14 mouse cellular contexts compared by ENCODE assay signal in genomic region chr4:128878901-128879491, GRCm38 (mm10). TPM values are rescaled to one million over a fixed set of nuclear protein-coding genes. Genes with fewer than 3 reads are reported as not detected.
A peak's percentile ranks its signal among the peaks of the same experiment; 100 is the strongest.
DNase-seq lines count a peak whose midpoint lies in the region; ATAC-seq and TF ChIP-seq lines count a peak whose summit lies in the region.
"Had no signal": no experiment of that assay in that cellular context is flagged by ENCODE, and none has a peak within 500 bp of the region (broad histone marks: within the 10 kb centered on the region; RNA-seq: fewer than 3 reads in every experiment).

No protein-coding gene starts in this region.

- no peak for ATAC-seq in forebrain, embryonic 15.5 days (replicated peaks)
- no peak for ATAC-seq in stomach, embryonic 16.5 days (ENCODE audit: insufficient read depth, low FRiP score)
- no peak for ATAC-seq in stomach, postnatal 0 days (ENCODE audit: low FRiP score, low TSS enrichment)
- no peak for ATAC-seq in neural tube, embryonic 15.5 days (ENCODE audit: low FRiP score)
- ATAC-seq in megakaryocyte, adult 5-6 weeks (ENCODE audit: poor library complexity, severe bottlenecking), result no peak
- ATAC-seq: liver, embryonic 12.5 days had no signal

- no peak for TF ChIP-seq EP300 in stomach, postnatal 0 days (optimal IDR thresholded peaks at IDR 0.05)

- peak overlapping the region; percentile 28 for H3K4me3 ChIP-seq in forebrain, embryonic 10.5 days
- no peak overlapping the region for H3K4me3 ChIP-seq in forebrain, embryonic 15.5 days
- H3K4me3 ChIP-seq in stomach, embryonic 16.5 days (replicated peaks; ENCODE audit: low read length), result no peak overlapping the region
- no peak overlapping the region for H3K4me3 ChIP-seq in stomach, postnatal 0 days (ENCODE audit: low read depth, low read length)
- peak overlapping the region; percentile 13; the same call in 1 of the 2 replicates for H3K4me3 ChIP-seq in limb, embryonic 10.5 days
- H3K4me3 ChIP-seq in neural tube, embryonic 15.5 days (replicated peaks), result no peak overlapping the region
- H3K4me3 ChIP-seq: heart, embryonic 12.5 days; liver, embryonic 12.5 days had no signal

- peak overlapping the region; percentile 80 for H3K27ac ChIP-seq in forebrain, embryonic 10.5 days
- H3K27ac ChIP-seq in forebrain, embryonic 15.5 days (replicated peaks), result no peak overlapping the region
- no peak overlapping the region for H3K27ac ChIP-seq in stomach, embryonic 16.5 days (ENCODE audit: low read length)
- no peak overlapping the region for H3K27ac ChIP-seq in stomach, postnatal 0 days (replicated peaks)
- peak overlapping the region; percentile 73 for H3K27ac ChIP-seq in limb, embryonic 10.5 days
- no peak overlapping the region for H3K27ac ChIP-seq in neural tube, embryonic 15.5 days (replicated peaks)
- H3K27ac ChIP-seq: liver, embryonic 12.5 days had no signal

- no peaks in the 10 kb centered on the region for H3K36me3 ChIP-seq in forebrain, embryonic 10.5 days (replicated peaks)
- H3K36me3 ChIP-seq in forebrain, embryonic 15.5 days, result no peaks in the 10 kb centered on the region
- no peaks in the 10 kb centered on the region for H3K36me3 ChIP-seq in stomach, embryonic 16.5 days (ENCODE audit: control insufficient read depth, insufficient read depth, low read length)
- no peaks in the 10 kb centered on the region for H3K36me3 ChIP-seq in stomach, postnatal 0 days (ENCODE audit: control insufficient read depth, insufficient read depth, low read length)
- H3K36me3 ChIP-seq in limb, embryonic 10.5 days, result no peaks in the 10 kb centered on the region
- no peaks in the 10 kb centered on the region for H3K36me3 ChIP-seq in neural tube, embryonic 15.5 days
- H3K36me3 ChIP-seq: heart, embryonic 12.5 days; liver, embryonic 12.5 days had no signal

- no peak overlapping the region for H3K9ac ChIP-seq in forebrain, embryonic 15.5 days (replicated peaks)
- 0 out of 2 replicates have a peak overlapping the region, but pooled peaks have one; percentile 28 for H3K9ac ChIP-seq in stomach, embryonic 16.5 days (ENCODE audit: low read length)
- no peak overlapping the region for H3K9ac ChIP-seq in stomach, postnatal 0 days (ENCODE audit: low read length)
- no peak overlapping the region for H3K9ac ChIP-seq in neural tube, embryonic 15.5 days (replicated peaks)
- H3K9ac ChIP-seq: heart, embryonic 12.5 days; liver, embryonic 12.5 days had no signal

- H3K4me2 ChIP-seq in forebrain, embryonic 15.5 days (replicated peaks), result no peak overlapping the region
- H3K4me2 ChIP-seq in stomach, embryonic 16.5 days (ENCODE audit: low read depth, low read length), result no peak overlapping the region
- no peak overlapping the region for H3K4me2 ChIP-seq in stomach, postnatal 0 days (replicated peaks; ENCODE audit: low read depth)
- H3K4me2 ChIP-seq in neural tube, embryonic 15.5 days, result peak overlapping the region; percentile 19; the same call in 1 of the 2 replicates
- H3K4me2 ChIP-seq: heart, embryonic 12.5 days; liver, embryonic 12.5 days had no signal

- peak; percentile 54 for DNase-seq in forebrain, embryonic 10.5 days (ENCODE audit: extremely low spot score, low spot score)
- DNase-seq in stomach, postnatal 0 days (ENCODE audit: low spot score), result no peak
- peak; percentile 45 for DNase-seq in limb, embryonic 10.5 days (ENCODE audit: low spot score)
- DNase-seq in urinary bladder, postnatal 10 days (ENCODE audit: low spot score), result no peak
- DNase-seq: adrenal gland, postnatal 10 days; cerebellum, adult 11 months; spleen, adult 18-20 months; thymus, postnatal 4 days had no signal

- peaks cover 49% of the 10 kb centered on the region for H3K4me1 ChIP-seq in forebrain, embryonic 10.5 days
- H3K4me1 ChIP-seq in forebrain, embryonic 15.5 days, result peaks cover 26% of the 10 kb centered on the region
- peaks cover 13% of the 10 kb centered on the region for H3K4me1 ChIP-seq in stomach, embryonic 16.5 days (ENCODE audit: control insufficient read depth, insufficient read depth, low read length)
- no peaks in the 10 kb centered on the region for H3K4me1 ChIP-seq in stomach, postnatal 0 days (replicated peaks; ENCODE audit: control insufficient read depth, insufficient read depth)
- peaks cover 49% of the 10 kb centered on the region for H3K4me1 ChIP-seq in limb, embryonic 10.5 days
- peaks cover 26% of the 10 kb centered on the region for H3K4me1 ChIP-seq in neural tube, embryonic 15.5 days

- no peak for TF ChIP-seq CTCF in stomach, postnatal 0 days (IDR thresholded peaks at IDR 0.05; ENCODE audit: low read depth)

- WGBS in forebrain, embryonic 10.5 days, result 5% methylated on average over 13 of the region's 13 CpGs
- 5% methylated on average over 13 of the region's 13 CpGs for WGBS in forebrain, embryonic 15.5 days
- 22% methylated on average over 13 of the region's 13 CpGs for WGBS in stomach, embryonic 16.5 days
- WGBS in stomach, postnatal 0 days, result 23% methylated on average over 13 of the region's 13 CpGs
- WGBS in limb, embryonic 10.5 days, result 8% methylated on average over 13 of the region's 13 CpGs
- WGBS in neural tube, embryonic 15.5 days, result 16% methylated on average over 13 of the region's 13 CpGs

- peaks cover 6% of the 10 kb centered on the region for H3K9me3 ChIP-seq in forebrain, embryonic 10.5 days
- no peaks in the 10 kb centered on the region for H3K9me3 ChIP-seq in forebrain, embryonic 15.5 days
- peaks cover 5% of the 10 kb centered on the region; the same call in 1 of the 2 replicates for H3K9me3 ChIP-seq in stomach, embryonic 16.5 days (replicated peaks; ENCODE audit: control insufficient read depth, low read length)
- H3K9me3 ChIP-seq in stomach, postnatal 0 days (ENCODE audit: control insufficient read depth, low read length), result no peaks in the 10 kb centered on the region
- no peaks in the 10 kb centered on the region for H3K9me3 ChIP-seq in limb, embryonic 10.5 days (replicated peaks)
- H3K9me3 ChIP-seq in neural tube, embryonic 15.5 days (replicated peaks), result no peaks in the 10 kb centered on the region

- peaks cover 34% of the 10 kb centered on the region for H3K27me3 ChIP-seq in forebrain, embryonic 10.5 days (ENCODE audit: poor library complexity, severe bottlenecking)
- H3K27me3 ChIP-seq in forebrain, embryonic 15.5 days, result no peaks in the 10 kb centered on the region
- no peaks in the 10 kb centered on the region for H3K27me3 ChIP-seq in stomach, embryonic 16.5 days (ENCODE audit: control insufficient read depth, insufficient read depth, low read length)
- no peaks in the 10 kb centered on the region for H3K27me3 ChIP-seq in stomach, postnatal 0 days (ENCODE audit: control insufficient read depth, insufficient read depth, low read length)
- 0 out of 2 replicates have a peak, but pooled peaks cover under 1% of the 10 kb centered on the region for H3K27me3 ChIP-seq in limb, embryonic 10.5 days (ENCODE audit: low read depth, poor library complexity, severe bottlenecking)
- H3K27me3 ChIP-seq in neural tube, embryonic 15.5 days (replicated peaks), result no peaks in the 10 kb centered on the region

RNA-seq across cellular contexts. Expression of gene Trim62, which starts 4.4 kb away (rescaled TPM):
- polyA plus RNA-seq in forebrain, embryonic 10.5 days (2016; fragmentation: Nextera tagmentation; extraction: Ambion mirVana), result 6.8 and 7.4 TPM in 2 replicates
- 9.5 and 10.5 TPM in 2 replicates for polyA plus RNA-seq in forebrain, embryonic 15.5 days (2015; fragmentation: Nextera tagmentation; extraction: Ambion mirVana)
- 2.0 and 2.8 TPM in 2 replicates for polyA plus RNA-seq in stomach, embryonic 16.5 days (2015; fragmentation: Nextera tagmentation; extraction: Ambion mirVana)
- polyA plus RNA-seq in stomach, postnatal 0 days (2015; fragmentation: Nextera tagmentation; extraction: Ambion mirVana), result 2.6 and 3.5 TPM in 2 replicates
- polyA plus RNA-seq in limb, embryonic 10.5 days (2016; fragmentation: Nextera tagmentation; extraction: Ambion mirVana), result 6.4 and 8.2 TPM in 2 replicates
- 20.9 and 25.5 TPM in 2 replicates for polyA plus RNA-seq in neural tube, embryonic 15.5 days (2015; fragmentation: Nextera tagmentation; extraction: Ambion mirVana)
- total RNA-seq in megakaryocyte, adult 5-6 weeks (2015), result 2.0 and 2.1 TPM in 2 replicates
- total RNA-seq in megakaryocyte, adult 5-6 weeks (2017), result 0.81 and 0.84 TPM in 2 replicates

Comparison
In these comparisons a context has a peak if more than half of its experiments do, and no peak if none do; other contexts are left out.
1. H3K27ac ChIP-seq: peak in forebrain, embryonic 10.5 days (single experiment) and limb, embryonic 10.5 days (single experiment); none in forebrain, embryonic 15.5 days (single experiment), stomach, embryonic 16.5 days (single experiment), stomach, postnatal 0 days (single experiment) and neural tube, embryonic 15.5 days (single experiment).
2. H3K4me3 ChIP-seq: peak in forebrain, embryonic 10.5 days (single experiment) and limb, embryonic 10.5 days (single experiment); none in forebrain, embryonic 15.5 days (single experiment), stomach, embryonic 16.5 days (single experiment), stomach, postnatal 0 days (single experiment) and neural tube, embryonic 15.5 days (single experiment).
3. DNase-seq: peak in forebrain, embryonic 10.5 days (single experiment) and limb, embryonic 10.5 days (single experiment); none in stomach, postnatal 0 days (single experiment) and urinary bladder, postnatal 10 days (single experiment).